Mouse (Mus musculus): ENCODE measurements around the gene Il12rb2.

DNA sequence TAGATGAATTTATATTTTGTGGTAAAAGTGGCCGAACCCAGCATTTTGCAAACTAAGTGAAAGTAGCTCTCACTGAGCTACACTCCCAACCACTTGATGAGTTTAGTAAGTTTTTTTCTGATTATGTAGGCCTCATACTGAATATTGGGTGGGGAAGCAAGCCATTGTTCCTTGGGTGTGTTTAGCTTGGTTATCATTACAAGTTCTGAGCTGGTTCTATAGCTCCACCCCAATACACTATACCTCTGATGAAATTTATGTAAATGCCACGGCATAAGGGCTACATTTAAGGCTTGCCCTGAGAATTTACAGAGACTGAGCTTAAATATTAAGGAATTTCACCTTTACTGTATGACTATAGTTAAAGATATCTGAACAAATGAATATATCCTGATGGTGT, 106.5 kb downstream of the Il12rb2 start:
- no peak for TF ChIP-seq HCFC1 (IDR thresholded peaks at IDR 0.05; ENCODE audit: borderline replicate concordance, insufficient read depth, low read length)
- no peak for TF ChIP-seq MAFK (IDR thresholded peaks at IDR 0.05; ENCODE audit: insufficient read depth, low read depth, low read length)
- no peak for TF ChIP-seq ZC3H11A (IDR thresholded peaks at IDR 0.05; ENCODE audit: borderline replicate concordance, low read depth, low read length)
